ENCODE assay signal across 12 mouse cellular contexts in genomic region chr14:11960269-11961121, GRCm38 (mm10).
A peak's percentile ranks its signal among the peaks of the same experiment; 100 is the strongest.
DNase-seq lines count a peak whose midpoint lies in the region; ATAC-seq and TF ChIP-seq lines count a peak whose summit lies in the region.
"Had no signal": no experiment of that assay in that cellular context is flagged by ENCODE, and none has a peak within 500 bp of the region (broad histone marks: within the 10 kb centered on the region; RNA-seq: fewer than 3 reads in every experiment).

No protein-coding gene starts in this region.

- TF ChIP-seq CTCF in liver, adult 2 months (IDR thresholded peaks at IDR 0.05; ENCODE audit: low read depth, low read length), result no peak

- H3K79me2 ChIP-seq in liver, adult 2 months (ENCODE audit: control insufficient read depth, insufficient read depth, low read length), result no peaks in the 10 kb centered on the region; the same call in 1 of the 2 replicates

- H3K27me3 ChIP-seq in liver, adult 2 months (ENCODE audit: control insufficient read depth, insufficient read depth, low read length), result no peaks in the 10 kb centered on the region
- H3K27me3 ChIP-seq: limb, embryonic 13.5 days had no signal

- no peaks in the 10 kb centered on the region for H3K4me1 ChIP-seq in liver, adult 2 months (ENCODE audit: control insufficient read depth, insufficient read depth, low read length)

- H3K9ac ChIP-seq in liver, adult 2 months (ENCODE audit: low read depth, low read length), result no peak overlapping the region
- H3K9ac ChIP-seq: limb, embryonic 13.5 days had no signal

- WGBS in liver, adult 2 months, result 88% methylated on average over 15 of the region's 15 CpGs

- DNase-seq in cerebellum, adult 8-10 months, result no peak
- DNase-seq in liver, adult 2 months (ENCODE audit: extremely low read depth, low read depth, low spot score), result peak; percentile 34
- no peak for DNase-seq in liver
- DNase-seq in layer of hippocampus, adult 8-10 months (ENCODE audit: low spot score in 2 of 2), result peak; percentile 36 to 42
- DNase-seq in retina, postnatal 1 day, result peak; percentile 72
- no peak for DNase-seq in thymus, postnatal 36 days
- DNase-seq in thymus, adult 18-20 months, result no peak
- DNase-seq: gastrocnemius, postnatal 36 days; kidney, postnatal 36 days; thymus, postnatal 14 days had no signal

- peak; percentile 21; the same call in 1 of the 2 replicates for ATAC-seq in cerebellum, adult (ENCODE audit: insufficient number of reproducible peaks, low FRiP score, low TSS enrichment)

- H3K27ac ChIP-seq in liver, adult 2 months (replicated peaks; ENCODE audit: insufficient read depth, low read depth, low read length), result no peak overlapping the region
- H3K27ac ChIP-seq: limb, embryonic 13.5 days had no signal

- no peak for TF ChIP-seq POLR2A in liver, adult 2 months (IDR thresholded peaks at IDR 0.05; ENCODE audit: extremely low read depth, insufficient read depth, low read length)

- H3K36me3 ChIP-seq in liver, adult 2 months (ENCODE audit: control insufficient read depth, insufficient read depth, low read length), result no peaks in the 10 kb centered on the region
- H3K36me3 ChIP-seq: limb, embryonic 13.5 days had no signal

- no peak overlapping the region for H3K4me3 ChIP-seq in liver, adult 2 months (ENCODE audit: insufficient read depth, low read depth, low read length)
- H3K4me3 ChIP-seq: limb, embryonic 13.5 days had no signal

Comparison
In these comparisons a context has a peak if more than half of its experiments do, and no peak if none do; other contexts are left out.
1. DNase-seq: peak in liver, adult 2 months (single experiment), layer of hippocampus, adult 8-10 months (2 of 2) and retina, postnatal 1 day (single experiment); none in cerebellum, adult 8-10 months (single experiment), liver (single experiment), thymus, postnatal 36 days (0 of 2) and thymus, adult 18-20 months (0 of 2).